Mouse (Mus musculus) cerebellum, adult 2 months (tissue): Measurements from ENCODE around the gene Dlgap4. TPM values are rescaled to one million over a fixed set of nuclear protein-coding genes. Genes with fewer than 3 reads are reported as not detected.
"Not testable (repeated sequence)": the region's sequence is repeated elsewhere in the genome, so short reads cannot be mapped to it uniquely, and the experiment has no call there.

Experiments used
- DNase-seq, 2 experiments: peaks; one replicate each; pipeline ENCODE4 v3.0.0; 2021
- H3K27ac ChIP-seq: fragments of 200-500 bp; 2 replicates; pipeline ENCODE4 v1.5.1; 2012; ENCODE audit warnings: low read length, control low read depth, inconsistent platforms; ENCODE audit not compliant: insufficient read depth
- H3K27me3 ChIP-seq: fragments of 200-500 bp; 2 replicates; pipeline ENCODE4 v1.6.1; 2012; ENCODE audit warnings: inconsistent platforms, mild to moderate bottlenecking, low read length, moderate library complexity; ENCODE audit not compliant: control insufficient read depth, insufficient read depth
- H3K4me1 ChIP-seq: fragments of 200-500 bp; 2 replicates; pipeline ENCODE4 v1.6.1; 2011; ENCODE audit warnings: low read length; ENCODE audit not compliant: control insufficient read depth, insufficient read depth
- H3K4me3 ChIP-seq: fragments of 200-500 bp; replicated peaks from 2 replicates; pipeline ENCODE3; 2011; ENCODE audit warnings: mild to moderate bottlenecking, low read depth, low read length, control low read depth; ENCODE audit not compliant: insufficient read depth
- CTCF ChIP-seq: fragments of 200-500 bp; IDR thresholded peaks from 2 replicates; pipeline ENCODE4 v1.5.1; 2011; ENCODE audit warnings: low read depth, mild to moderate bottlenecking, control low read depth, low read length, moderate library complexity, borderline replicate concordance; ENCODE audit not compliant: insufficient read depth
- POLR2A ChIP-seq: fragments of 200-500 bp; IDR thresholded peaks from 2 replicates; pipeline ENCODE4 v1.6.1; 2011; ENCODE audit warnings: low read length, control low read depth, borderline replicate concordance; ENCODE audit not compliant: insufficient read depth
- WGBS: fragments of 180-500 bp; shearing (Covaris S2); methylation state at CpG from one replicate; pipeline ENCODE4 v1.1.7; 2018; 5-methylcytosine and 5-hydroxymethylcytosine counted together
- polyA plus RNA-seq: library from polyadenylated mRNA; depleted of rRNA; stranded (reverse); fragments of >200 nt; gene quantifications from 2 replicates; pipeline ENCODE4 v1.2.3, GENCODE M21; 2012

Dlgap4 gene
- polyA plus RNA-seq, 1 experiment: 130 TPM

DNA sequence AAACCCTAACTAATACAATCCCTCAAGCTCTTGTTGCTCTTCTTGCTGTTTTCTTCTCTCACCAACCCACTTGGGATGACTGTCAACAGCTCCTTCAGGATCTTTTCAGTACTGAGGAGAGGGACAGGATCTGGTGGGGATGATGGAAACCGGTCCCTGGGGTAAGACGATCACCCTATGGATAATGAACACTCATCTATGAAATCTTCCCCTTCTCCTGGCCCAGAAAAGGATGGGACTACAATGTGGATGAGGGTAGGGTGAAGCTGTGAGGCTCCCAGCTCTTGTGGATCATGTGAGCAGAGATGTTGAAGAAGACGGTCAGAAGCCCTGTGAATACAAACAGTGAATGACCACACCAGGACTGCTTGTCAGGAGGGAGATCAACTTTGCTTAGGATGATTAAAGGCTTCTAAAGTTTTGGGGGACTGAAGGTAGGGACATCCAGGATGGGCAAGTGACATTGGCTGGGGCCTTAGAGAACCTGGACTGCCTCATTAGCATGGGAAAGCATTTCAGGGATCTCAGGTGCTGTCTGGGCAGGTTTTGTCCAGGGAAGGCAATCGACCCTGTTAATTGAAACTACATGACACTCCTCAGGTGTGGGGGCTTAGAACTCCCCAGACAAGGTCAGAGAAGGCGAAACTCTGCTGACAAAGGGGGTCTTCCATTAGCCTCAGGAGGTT is 173.7 kb downstream of the Dlgap4 start:
- TF ChIP-seq POLR2A: no peak
- TF ChIP-seq CTCF: no peak
- WGBS: 87% methylated on average over 5 of the region's 5 CpGs
- H3K27me3 ChIP-seq: no peaks in the 10 kb centered on the region
- no peak overlapping the region for H3K27ac ChIP-seq
- no peak for DNase-seq
- no peak overlapping the region for H3K4me3 ChIP-seq
- no peaks in the 10 kb centered on the region for H3K4me1 ChIP-seq

DNA sequence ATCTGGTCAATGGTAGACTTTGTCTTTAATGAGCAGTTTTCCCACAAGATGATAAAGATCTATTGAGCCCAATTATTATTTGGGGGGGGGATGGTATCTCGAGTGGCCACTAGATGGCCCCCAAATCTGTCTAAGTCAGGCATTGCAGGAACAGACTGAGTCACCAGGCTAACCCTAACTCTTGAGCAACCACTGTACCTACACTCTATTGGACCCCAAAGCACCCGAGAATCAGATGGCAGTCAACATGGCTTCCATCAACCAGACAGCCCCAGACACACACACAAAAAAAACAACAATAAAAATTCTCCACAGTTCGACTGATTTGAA is 174.2 kb downstream of the Dlgap4 start:
- H3K27me3 ChIP-seq: no peaks in the 10 kb centered on the region
- no peak overlapping the region for H3K4me3 ChIP-seq
- H3K27ac ChIP-seq: no peak overlapping the region
- H3K4me1 ChIP-seq: no peaks in the 10 kb centered on the region
- TF ChIP-seq CTCF (peak; percentile 69; the same call in 1 of the 2 replicates), POLR2A (no peak)
- WGBS: 32% methylated on average over 3 of the region's 3 CpGs
- DNase-seq: no peak

DNA sequence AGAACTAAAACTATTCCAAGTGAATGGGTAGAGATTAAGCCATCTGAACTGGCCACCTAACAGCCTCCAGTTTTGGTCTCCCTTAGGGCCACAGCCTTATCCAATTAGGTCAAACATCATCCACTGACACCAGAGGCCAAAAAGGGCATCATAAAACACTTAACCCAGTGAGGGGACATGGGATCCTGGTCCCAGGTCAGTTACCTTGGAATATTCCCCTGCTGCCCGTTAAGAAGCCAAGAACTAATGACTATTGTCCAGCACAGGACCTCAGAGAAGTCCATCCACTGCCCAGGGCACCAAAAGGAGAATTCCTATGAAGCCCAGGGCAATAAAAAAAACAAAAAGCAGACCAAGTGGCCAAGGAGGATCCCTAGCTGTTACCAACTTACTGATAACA is 175.3 kb downstream of the Dlgap4 start:
- no peak overlapping the region for H3K4me3 ChIP-seq
- no peaks in the 10 kb centered on the region for H3K4me1 ChIP-seq
- WGBS: 57% methylated on average over 1 of the region's 1 CpGs
- H3K27me3 ChIP-seq: no peaks in the 10 kb centered on the region
- DNase-seq: no peak
- TF ChIP-seq CTCF (no peak), POLR2A (no peak)
- no peak overlapping the region for H3K27ac ChIP-seq

DNA sequence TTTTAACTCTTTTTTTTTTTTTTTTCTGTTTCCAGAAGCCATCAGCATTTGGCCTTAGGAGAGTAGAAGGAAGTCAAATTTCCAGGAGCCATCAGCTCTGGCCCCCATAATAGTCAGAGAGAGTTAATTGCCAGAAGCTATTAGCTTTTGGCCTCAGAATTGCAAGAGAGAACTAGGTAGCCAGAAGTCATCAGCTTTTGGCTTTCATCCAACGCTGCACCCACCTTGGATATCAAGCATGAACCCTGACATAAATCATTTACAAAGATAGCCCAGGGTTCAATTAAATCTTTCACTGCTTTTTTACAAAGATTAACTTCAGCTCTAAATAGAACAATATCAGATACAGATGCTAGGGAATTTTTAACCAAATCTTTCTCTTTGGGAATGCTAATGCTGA is 185.0 kb downstream of the Dlgap4 start:
- TF ChIP-seq CTCF: no peak
- TF ChIP-seq POLR2A: no peak
- no peak overlapping the region for H3K4me3 ChIP-seq
- DNase-seq: no peak
- no peak overlapping the region for H3K27ac ChIP-seq
- H3K4me1 ChIP-seq: peaks cover 4% of the 10 kb centered on the region; the same call in 1 of the 2 replicates
- H3K27me3 ChIP-seq: no peaks in the 10 kb centered on the region
- 22% methylated on average over 1 of the region's 1 CpGs for WGBS

DNA sequence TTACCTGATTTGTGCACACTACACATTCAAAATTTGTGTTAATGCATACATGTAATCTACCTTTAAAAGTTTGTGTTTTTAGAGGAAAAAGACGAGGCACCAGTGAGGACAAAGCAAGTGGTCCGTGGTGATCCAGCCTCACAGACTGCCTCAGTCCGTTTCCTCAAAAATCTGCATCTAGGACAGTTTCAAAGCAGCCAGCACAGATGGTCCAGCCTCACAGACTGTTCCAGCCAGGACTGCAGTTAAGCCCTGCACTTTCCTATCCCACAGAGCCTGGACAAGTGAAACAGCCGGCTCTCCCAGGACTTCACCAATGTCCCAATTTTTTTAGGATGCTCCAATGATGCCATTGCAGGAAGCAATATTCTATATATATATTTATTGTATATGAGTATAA is 187.5 kb downstream of the Dlgap4 start:
- no peak overlapping the region for H3K27ac ChIP-seq
- no peaks in the 10 kb centered on the region for H3K27me3 ChIP-seq
- no peak for DNase-seq
- peaks cover 4% of the 10 kb centered on the region; the same call in 1 of the 2 replicates for H3K4me1 ChIP-seq
- TF ChIP-seq POLR2A (no peak), CTCF (no peak)
- H3K4me3 ChIP-seq: no peak overlapping the region
- WGBS: 21% methylated on average over 4 of the region's 4 CpGs

DNA sequence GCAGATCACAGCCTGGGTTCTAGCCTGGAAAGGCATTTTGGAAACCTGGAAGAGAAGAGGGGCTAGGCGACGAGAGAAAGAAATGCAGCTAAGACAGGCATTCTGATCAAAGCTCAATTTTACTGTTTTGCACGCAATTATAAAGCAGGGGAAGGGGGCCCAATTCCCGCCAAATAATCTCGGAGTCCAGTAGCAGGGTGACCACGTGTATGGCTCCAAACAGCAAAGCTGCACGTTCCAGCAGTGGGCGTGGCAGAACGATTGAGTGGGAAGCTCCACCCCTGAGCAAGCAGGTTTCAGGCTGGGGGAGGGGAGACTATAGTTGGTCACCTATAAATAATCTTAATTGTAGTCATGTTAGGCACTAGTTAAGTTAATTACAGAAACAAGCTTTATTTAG is 188.6 kb downstream of the Dlgap4 start:
- not testable (repeated sequence) for H3K27me3 ChIP-seq, H3K4me3 ChIP-seq, DNase-seq, H3K27ac ChIP-seq, H3K4me1 ChIP-seq
- WGBS: 43% methylated on average over 9 of the region's 9 CpGs

DNA sequence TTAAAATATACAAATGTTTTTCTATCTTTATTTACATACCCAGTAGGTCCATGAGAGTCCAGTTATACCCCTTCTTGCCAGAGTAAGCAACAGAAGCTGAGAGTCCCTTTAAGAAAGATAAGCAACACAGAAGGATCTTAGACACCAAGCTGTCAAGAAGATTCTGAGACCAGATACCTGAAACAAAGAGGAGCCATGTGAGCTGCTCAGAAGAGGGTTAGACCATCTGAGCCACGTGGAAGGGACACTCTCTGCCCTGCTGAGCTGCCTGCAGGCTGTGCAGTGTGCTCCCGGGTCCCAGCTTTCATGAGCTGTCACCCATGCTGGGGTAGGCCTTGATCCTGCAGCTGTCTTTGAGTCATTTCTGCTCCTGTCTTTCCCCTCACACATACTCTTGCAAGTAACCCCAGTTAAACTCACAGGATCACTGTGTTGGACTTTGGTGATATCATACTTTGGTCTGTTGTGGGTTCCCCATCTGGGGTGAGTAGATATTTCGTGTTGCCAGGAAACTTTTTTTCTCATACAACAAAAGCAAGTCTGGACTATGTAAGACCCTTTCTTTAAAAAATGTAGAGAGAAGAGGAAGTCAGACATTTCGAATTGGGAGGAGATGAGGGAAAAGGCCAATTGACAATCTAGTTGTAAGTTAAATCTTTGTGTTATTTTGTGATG is 190.3 kb downstream of the Dlgap4 start:
- no peak overlapping the region for H3K27ac ChIP-seq
- WGBS: 57% methylated on average over 4 of the region's 4 CpGs
- TF ChIP-seq CTCF (no peak), POLR2A (no peak)
- no peaks in the 10 kb centered on the region for H3K27me3 ChIP-seq
- DNase-seq: no peak
- no peak overlapping the region for H3K4me3 ChIP-seq
- peaks cover 4% of the 10 kb centered on the region; the same call in 1 of the 2 replicates for H3K4me1 ChIP-seq

DNA sequence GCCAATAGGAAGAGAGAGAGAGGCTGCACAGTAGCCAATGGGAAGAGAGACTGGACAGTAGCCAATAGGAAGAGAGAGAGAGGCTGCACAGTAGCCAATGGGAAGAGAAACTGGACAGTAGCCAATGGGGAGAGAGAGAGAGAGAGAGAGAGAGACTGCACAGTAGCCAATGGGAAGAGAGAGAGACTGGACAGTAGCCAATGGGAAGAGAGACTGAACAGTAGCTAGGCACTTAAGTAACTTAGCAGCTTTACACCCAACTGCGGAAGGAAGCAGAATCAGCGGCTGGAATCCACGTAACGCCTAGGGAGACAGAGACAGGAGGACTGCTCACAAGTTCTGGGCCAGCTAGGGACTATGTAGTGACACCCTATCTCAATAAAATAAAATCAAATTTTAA is 191.1 kb downstream of the Dlgap4 start:
- Histone ChIP-seq H3K4me3 (no peak overlapping the region), H3K27me3 (no peaks in the 10 kb centered on the region), H3K27ac (no peak overlapping the region), H3K4me1 (peaks cover 4% of the 10 kb centered on the region; the same call in 1 of the 2 replicates)
- 93% methylated on average over 4 of the region's 4 CpGs for WGBS
- DNase-seq: no peak
- no peak for TF ChIP-seq POLR2A
- no peak for TF ChIP-seq CTCF

DNA sequence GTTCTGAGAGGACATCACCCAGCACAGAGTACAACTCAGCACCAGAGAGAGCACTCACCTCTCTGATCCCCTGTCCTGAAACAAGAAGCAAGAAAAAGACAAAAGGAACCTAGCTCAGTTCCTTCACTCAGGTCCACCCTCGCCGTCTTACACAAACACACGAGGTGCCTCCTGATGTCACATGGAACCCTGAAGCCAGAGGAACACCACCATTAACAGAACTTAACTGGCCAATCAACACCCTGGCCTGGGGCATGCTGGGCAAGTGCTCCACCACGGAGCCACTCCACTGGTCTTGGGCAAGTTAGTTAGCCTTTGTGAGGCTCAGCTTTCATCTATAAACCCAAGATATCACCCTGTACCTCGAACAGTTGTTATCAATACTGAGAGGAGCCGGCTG is 193.4 kb downstream of the Dlgap4 start:
- TF ChIP-seq CTCF (no peak), POLR2A (no peak)
- DNase-seq: no peak
- no peaks in the 10 kb centered on the region for H3K27me3 ChIP-seq
- H3K4me3 ChIP-seq: no peak overlapping the region
- H3K4me1 ChIP-seq: no peaks in the 10 kb centered on the region
- WGBS: 75% methylated on average over 6 of the region's 6 CpGs
- no peak overlapping the region for H3K27ac ChIP-seq
